Mouse (Mus musculus) hindbrain, embryonic 12.5 days (tissue): ENCODE measurements around the gene Asic2. TPM values are rescaled to one million over a fixed set of nuclear protein-coding genes. Genes with fewer than 3 reads are reported as not detected.

Experiments used
- ATAC-seq: fragments of 200-750 bp; cut with Nextera tagmentation; 2 replicates; pipeline ENCODE4 v1.8.0; 2017; ENCODE audit warnings: moderate TSS enrichment; ENCODE audit not compliant: low FRiP score
- H3K27ac ChIP-seq: fragments of 300-500 bp; sonication (generic); 2 replicates; pipeline ENCODE4 v1.5.1; 2016; ENCODE audit warnings: mild to moderate bottlenecking
- H3K27me3 ChIP-seq: fragments of 300-500 bp; sonication (generic); 2 replicates; pipeline ENCODE4 v1.6.1; 2016; ENCODE audit warnings: mild to moderate bottlenecking
- H3K36me3 ChIP-seq: fragments of 300-500 bp; sonication (generic); 2 replicates; pipeline ENCODE4 v1.6.1; 2016; ENCODE audit warnings: mild to moderate bottlenecking
- H3K4me1 ChIP-seq: fragments of 300-500 bp; sonication (generic); 2 replicates; pipeline ENCODE4 v1.6.1; 2016
- H3K4me2 ChIP-seq: fragments of 300-500 bp; sonication (generic); replicated peaks from 2 replicates; pipeline ENCODE4 v1.6.1; 2016; ENCODE audit warnings: mild to moderate bottlenecking
- H3K4me3 ChIP-seq: fragments of 300-500 bp; sonication (generic); 2 replicates; pipeline ENCODE4 v1.5.1; 2016; ENCODE audit warnings: mild to moderate bottlenecking
- H3K9ac ChIP-seq: fragments of 300-500 bp; sonication (generic); 2 replicates; pipeline ENCODE4 v1.6.1; 2016; ENCODE audit warnings: mild to moderate bottlenecking, moderate library complexity
- H3K9me3 ChIP-seq: fragments of 300-500 bp; sonication (generic); replicated peaks from 2 replicates; pipeline ENCODE4 v1.6.1; 2016; ENCODE audit warnings: mild to moderate bottlenecking
- WGBS: fragments of 180-500 bp; shearing (Covaris S2); methylation state at CpG from one replicate; pipeline ENCODE4 v1.1.7; 2016; 5-methylcytosine and 5-hydroxymethylcytosine counted together
- polyA plus RNA-seq: library from polyadenylated mRNA; unstranded; fragments of >200 nt; fragmentation: Nextera tagmentation; extraction: Ambion mirVana; gene quantifications from 2 replicates; pipeline ENCODE4 v1.2.1, GENCODE M21; 2016

Asic2 gene
- polyA plus RNA-seq, 1 experiment from 2014 or later: 5.4 TPM

GRCm38 (mm10) chr11:81806905-81807659 lies 161.2 kb downstream of the Asic2 start:
- 87% methylated on average over 11 of the region's 11 CpGs for WGBS
- ATAC-seq: no peak
- H3K4me2 ChIP-seq: no peak overlapping the region

GRCm38 (mm10) chr11:81803544-81803943 lies 164.7 kb downstream of the Asic2 start:
- Histone ChIP-seq H3K4me1 (no peaks in the 10 kb centered on the region), H3K9ac (no peak overlapping the region), H3K4me2 (no peak overlapping the region), H3K36me3 (no peaks in the 10 kb centered on the region), H3K27ac (no peak overlapping the region), H3K27me3 (no peaks in the 10 kb centered on the region), H3K4me3 (no peak overlapping the region), H3K9me3 (no peaks in the 10 kb centered on the region)
- WGBS: 9% methylated on average over 2 of the region's 2 CpGs
- ATAC-seq: no peak

More at GRCm38 (mm10) chr11:81806905-81807659, 161.2 kb downstream of the Asic2 start:
- no peak overlapping the region for H3K9ac ChIP-seq
- H3K4me1 ChIP-seq: no peaks in the 10 kb centered on the region
- H3K27ac ChIP-seq: no peak overlapping the region
- H3K4me3 ChIP-seq: no peak overlapping the region
- H3K27me3 ChIP-seq: no peaks in the 10 kb centered on the region
- H3K36me3 ChIP-seq: no peaks in the 10 kb centered on the region
- no peaks in the 10 kb centered on the region for H3K9me3 ChIP-seq

GRCm38 (mm10) chr11:81802614-81803013 lies 165.6 kb downstream of the Asic2 start:
- no peak overlapping the region for H3K4me3 ChIP-seq
- ATAC-seq: no peak
- H3K27me3 ChIP-seq: no peaks in the 10 kb centered on the region
- no peaks in the 10 kb centered on the region for H3K4me1 ChIP-seq
- H3K36me3 ChIP-seq: no peaks in the 10 kb centered on the region
- WGBS: 89% methylated on average over 1 of the region's 1 CpGs
- H3K9ac ChIP-seq: no peak overlapping the region
- H3K4me2 ChIP-seq: no peak overlapping the region
- H3K9me3 ChIP-seq: no peaks in the 10 kb centered on the region
- no peak overlapping the region for H3K27ac ChIP-seq

GRCm38 (mm10) chr11:81800899-81801298 lies 167.4 kb downstream of the Asic2 start:
- no peaks in the 10 kb centered on the region for H3K4me1 ChIP-seq
- no peaks in the 10 kb centered on the region for H3K9me3 ChIP-seq
- H3K4me3 ChIP-seq: no peak overlapping the region
- no peaks in the 10 kb centered on the region for H3K27me3 ChIP-seq
- H3K27ac ChIP-seq: no peak overlapping the region
- H3K36me3 ChIP-seq: no peaks in the 10 kb centered on the region
- WGBS: 86% methylated on average over 4 of the region's 4 CpGs
- H3K4me2 ChIP-seq: no peak overlapping the region
- no peak for ATAC-seq
- no peak overlapping the region for H3K9ac ChIP-seq

- no peaks in the 10 kb centered on the region for H3K9me3 ChIP-seq
- H3K27ac ChIP-seq: no peak overlapping the region
- 73% methylated on average over 2 of the region's 2 CpGs for WGBS
- no peak overlapping the region for H3K4me3 ChIP-seq
- H3K4me1 ChIP-seq: peaks cover 2% of the 10 kb centered on the region; the same call in 1 of the 2 replicates
- ATAC-seq: no peak
- H3K27me3 ChIP-seq: no peaks in the 10 kb centered on the region
- H3K4me2 ChIP-seq: no peak overlapping the region
- H3K9ac ChIP-seq: no peak overlapping the region
- no peaks in the 10 kb centered on the region for H3K36me3 ChIP-seq
Observed at GRCm38 (mm10) chr11:81793588-81793987, 174.7 kb downstream of the Asic2 start.

DNA sequence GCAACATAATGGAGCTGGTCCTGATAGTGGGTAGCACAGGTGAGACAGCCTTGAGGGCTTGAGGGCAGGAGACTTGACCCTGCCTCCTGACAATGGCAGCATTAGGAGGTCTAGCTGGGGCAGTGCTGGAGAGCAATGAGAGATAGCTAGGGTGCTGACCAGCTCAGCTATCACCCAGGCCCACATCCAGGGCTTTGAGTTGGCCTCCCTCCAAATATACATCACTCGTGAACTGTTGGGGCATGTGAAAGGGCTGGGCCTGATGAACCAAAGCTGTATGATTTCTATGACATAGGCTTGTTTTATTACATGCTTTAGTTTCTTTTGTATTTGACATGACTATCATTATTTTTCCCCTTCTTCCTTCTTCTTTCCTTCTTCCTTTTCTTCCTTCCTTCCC lies 176.7 kb downstream of the Asic2 start:
- Histone ChIP-seq H3K9me3 (no peaks in the 10 kb centered on the region), H3K4me3 (no peak overlapping the region), H3K27me3 (no peaks in the 10 kb centered on the region), H3K9ac (no peak overlapping the region), H3K27ac (no peak overlapping the region), H3K36me3 (no peaks in the 10 kb centered on the region), H3K4me2 (no peak overlapping the region), H3K4me1 (peaks cover 2% of the 10 kb centered on the region; the same call in 1 of the 2 replicates)
- no peak for ATAC-seq
- WGBS: 86% methylated on average over 1 of the region's 1 CpGs

- H3K27ac ChIP-seq: no peak overlapping the region
- peaks cover 8% of the 10 kb centered on the region for H3K4me1 ChIP-seq
- H3K36me3 ChIP-seq: no peaks in the 10 kb centered on the region
- no peak overlapping the region for H3K4me3 ChIP-seq
- H3K9ac ChIP-seq: no peak overlapping the region
- WGBS: 85% methylated on average over 2 of the region's 2 CpGs
- H3K9me3 ChIP-seq: no peaks in the 10 kb centered on the region
- no peak for ATAC-seq
- no peak overlapping the region for H3K4me2 ChIP-seq
- H3K27me3 ChIP-seq: peaks cover 3% of the 10 kb centered on the region; the same call in 1 of the 2 replicates
Observed at GRCm38 (mm10) chr11:81780596-81780995, 187.7 kb downstream of the Asic2 start.

GRCm38 (mm10) chr11:81779881-81780280 lies 188.4 kb downstream of the Asic2 start:
- WGBS: 84% methylated on average over 7 of the region's 7 CpGs
- ATAC-seq: no peak
- H3K4me3 ChIP-seq: no peak overlapping the region

DNA sequence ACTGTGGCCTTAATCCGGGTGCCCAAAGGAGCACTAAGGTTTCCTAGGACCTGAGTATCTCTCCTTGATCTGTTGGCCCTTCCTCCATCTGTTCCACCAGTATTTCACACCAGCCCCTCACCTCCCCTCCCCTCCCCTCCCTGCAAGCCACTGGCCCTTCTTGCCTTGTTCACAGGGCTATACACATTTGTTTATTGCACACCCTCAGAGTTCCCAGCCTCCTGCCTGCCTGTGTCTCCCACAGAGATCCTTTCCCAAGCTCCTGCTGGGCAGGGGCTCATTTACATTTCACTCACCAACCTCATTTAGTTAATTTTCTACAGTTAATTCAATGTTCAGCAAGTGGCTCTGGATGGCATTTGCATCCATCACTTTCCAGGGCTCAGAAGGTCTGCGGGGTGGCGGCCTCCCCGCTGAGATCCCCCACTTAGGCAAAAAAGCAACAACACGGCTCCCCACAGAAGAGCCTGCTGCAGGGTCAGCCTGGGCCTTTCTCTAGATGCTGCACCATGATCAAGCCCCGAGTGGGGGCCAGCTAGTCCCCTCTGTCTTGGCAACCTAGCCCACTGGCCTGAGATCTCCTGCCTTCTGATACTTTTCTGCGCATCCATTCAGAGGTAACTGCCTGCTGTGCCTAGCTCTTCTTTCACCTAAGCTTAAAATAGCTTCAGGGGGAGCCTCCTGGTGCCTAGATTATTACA lies 196.9 kb downstream of the Asic2 start:
- Histone ChIP-seq H3K9ac (no peak overlapping the region), H3K4me1 (peaks cover 12% of the 10 kb centered on the region), H3K36me3 (no peaks in the 10 kb centered on the region), H3K4me3 (no peak overlapping the region), H3K4me2 (no peak overlapping the region), H3K27me3 (peaks cover 25% of the 10 kb centered on the region), H3K27ac (peak overlapping the region; percentile 40; the same call in 1 of the 2 replicates), H3K9me3 (no peaks in the 10 kb centered on the region)
- ATAC-seq: no peak; the same call in 1 of the 2 replicates
- 6% methylated on average over 7 of the region's 7 CpGs for WGBS

More at GRCm38 (mm10) chr11:81779881-81780280, 188.4 kb downstream of the Asic2 start:
- Histone ChIP-seq H3K27ac (no peak overlapping the region), H3K9me3 (no peaks in the 10 kb centered on the region), H3K36me3 (no peaks in the 10 kb centered on the region), H3K4me1 (peaks cover 8% of the 10 kb centered on the region), H3K9ac (no peak overlapping the region), H3K4me2 (no peak overlapping the region), H3K27me3 (peaks cover 9% of the 10 kb centered on the region)

DNA sequence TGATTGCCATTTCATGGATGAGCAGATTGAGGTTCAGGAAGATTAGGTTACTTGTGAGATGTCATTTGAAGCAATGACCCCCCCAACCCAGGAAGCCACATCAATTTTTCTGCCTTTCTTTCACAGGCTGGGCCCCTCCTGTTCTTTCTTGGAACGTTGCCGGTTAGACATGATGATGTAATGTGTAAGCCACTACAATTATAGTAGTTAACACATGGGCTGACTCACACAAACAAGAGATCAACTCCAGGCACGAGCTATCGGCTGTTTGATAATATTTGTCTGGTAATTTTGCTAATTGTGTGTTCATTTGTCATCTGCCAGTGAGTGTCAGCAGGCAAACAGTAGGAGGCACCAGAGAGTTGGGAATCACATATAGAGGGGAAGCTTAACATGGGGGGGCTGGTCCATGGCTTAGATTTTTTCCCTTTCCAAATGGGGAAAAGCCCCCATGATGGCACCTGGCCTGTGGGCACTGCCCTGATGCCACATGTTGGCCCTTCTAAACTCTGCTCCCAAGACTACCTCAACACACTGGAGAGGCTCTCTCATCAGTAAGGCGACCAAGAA lies 198.5 kb downstream of the Asic2 start:
- ATAC-seq: no peak
- Histone ChIP-seq H3K27ac (no peak overlapping the region), H3K4me3 (no peak overlapping the region), H3K36me3 (no peaks in the 10 kb centered on the region), H3K4me1 (peaks cover 12% of the 10 kb centered on the region), H3K4me2 (no peak overlapping the region), H3K9ac (no peak overlapping the region), H3K27me3 (peaks cover 16% of the 10 kb centered on the region), H3K9me3 (no peaks in the 10 kb centered on the region)
- WGBS: 74% methylated on average over 5 of the region's 5 CpGs

- 92% methylated on average over 2 of the region's 2 CpGs for WGBS
Observed at GRCm38 (mm10) chr11:81768305-81768704, 200.0 kb downstream of the Asic2 start.

GRCm38 (mm10) chr11:81767781-81768180 lies 200.5 kb downstream of the Asic2 start:
- Histone ChIP-seq H3K36me3 (no peaks in the 10 kb centered on the region), H3K9ac (no peak overlapping the region), H3K4me2 (no peak overlapping the region), H3K9me3 (no peaks in the 10 kb centered on the region), H3K27ac (peak overlapping the region; percentile 8; the same call in 1 of the 2 replicates), H3K4me3 (no peak overlapping the region), H3K4me1 (peaks cover 17% of the 10 kb centered on the region), H3K27me3 (peaks cover 10% of the 10 kb centered on the region)
- peak; percentile 54; the same call in 1 of the 2 replicates for ATAC-seq
- WGBS: 35% methylated on average over 1 of the region's 1 CpGs

More at GRCm38 (mm10) chr11:81768305-81768704, 200.0 kb downstream of the Asic2 start:
- Histone ChIP-seq H3K9me3 (no peaks in the 10 kb centered on the region), H3K9ac (no peak overlapping the region), H3K4me2 (no peak overlapping the region), H3K27ac (peak overlapping the region; percentile 8; the same call in 1 of the 2 replicates), H3K4me3 (no peak overlapping the region), H3K36me3 (no peaks in the 10 kb centered on the region), H3K27me3 (peaks cover 10% of the 10 kb centered on the region), H3K4me1 (peaks cover 17% of the 10 kb centered on the region)
- ATAC-seq: no peak
